In genomic region chr10:115493778-115494141, GRCm38 (mm10) we compare ENCODE assay signal across 13 mouse cellular contexts.
DNase-seq lines count a peak whose midpoint lies in the region; ATAC-seq and TF ChIP-seq lines count a peak whose summit lies in the region.
"Had no signal": no experiment of that assay in that cellular context is flagged by ENCODE, and none has a peak within 500 bp of the region (broad histone marks: within the 10 kb centered on the region; RNA-seq: fewer than 3 reads in every experiment).

No protein-coding gene starts in this region.

- intact Hi-C loops in gastrocnemius, postnatal 14 days (cut with DNase I; ENCODE audit: low total_unique reads): no loop called here

- no peak overlapping the region for H3K4me3 ChIP-seq in heart, embryonic 11.5 days (ENCODE audit: low read depth, low read length)
- no peak overlapping the region for H3K4me3 ChIP-seq in midbrain, embryonic 11.5 days (ENCODE audit: low read depth, low read length)
- no peak overlapping the region for H3K4me3 ChIP-seq in midbrain, embryonic 10.5 days
- H3K4me3 ChIP-seq in limb, embryonic 11.5 days (ENCODE audit: low read depth, low read length): no peak overlapping the region
- H3K4me3 ChIP-seq in layer of hippocampus, adult 2 months: no peak overlapping the region
- H3K4me3 ChIP-seq: erythroblast, embryonic 14.5 days; liver, embryonic 13.5 days had no signal

- peak overlapping the region; percentile 45 for H3K4me2 ChIP-seq in heart, embryonic 11.5 days
- 0 out of 2 replicates have a peak overlapping the region, but pooled peaks have one; percentile 9 for H3K4me2 ChIP-seq in midbrain, embryonic 11.5 days
- peak overlapping the region; percentile 12; the same call in 1 of the 2 replicates for H3K4me2 ChIP-seq in limb, embryonic 11.5 days (ENCODE audit: low read depth, severe bottlenecking)
- H3K4me2 ChIP-seq: liver, embryonic 13.5 days had no signal

- TF ChIP-seq CTCF in layer of hippocampus, adult 2 months (conservative IDR thresholded peaks at IDR 0.05): no peak

- ATAC-seq in heart, embryonic 11.5 days (replicated peaks; ENCODE audit: insufficient number of reproducible peaks, low FRiP score, low TSS enrichment): no peak
- no peak for ATAC-seq in midbrain, embryonic 11.5 days (ENCODE audit: low FRiP score)
- no peak for ATAC-seq in limb, embryonic 11.5 days (ENCODE audit: insufficient number of reproducible peaks, low FRiP score, low TSS enrichment, low read depth)

- no peak overlapping the region for H3K9ac ChIP-seq in heart, embryonic 11.5 days (ENCODE audit: low read depth, low read length)
- H3K9ac ChIP-seq in midbrain, embryonic 11.5 days (ENCODE audit: low read length): no peak overlapping the region
- no peak overlapping the region for H3K9ac ChIP-seq in limb, embryonic 11.5 days (ENCODE audit: low read length)
- H3K9ac ChIP-seq: liver, embryonic 13.5 days had no signal

- H3K4me1 ChIP-seq in heart, embryonic 11.5 days (ENCODE audit: control insufficient read depth, insufficient read depth, low read length): peaks cover 7% of the 10 kb centered on the region; the same call in 1 of the 2 replicates
- peaks cover 5% of the 10 kb centered on the region; the same call in 1 of the 2 replicates for H3K4me1 ChIP-seq in midbrain, embryonic 11.5 days (ENCODE audit: control insufficient read depth, insufficient read depth, low read length)
- peaks cover 17% of the 10 kb centered on the region for H3K4me1 ChIP-seq in midbrain, embryonic 10.5 days
- 0 out of 2 replicates have a peak, but pooled peaks cover 3% of the 10 kb centered on the region for H3K4me1 ChIP-seq in limb, embryonic 11.5 days (ENCODE audit: control insufficient read depth, insufficient read depth, low read length)

- H3K36me3 ChIP-seq in heart, embryonic 11.5 days (ENCODE audit: control insufficient read depth, insufficient read depth, low read length): no peaks in the 10 kb centered on the region
- H3K36me3 ChIP-seq in midbrain, embryonic 11.5 days (ENCODE audit: control insufficient read depth, insufficient read depth, low read length): no peaks in the 10 kb centered on the region
- H3K36me3 ChIP-seq in midbrain, embryonic 10.5 days: no peaks in the 10 kb centered on the region
- no peaks in the 10 kb centered on the region for H3K36me3 ChIP-seq in limb, embryonic 11.5 days (ENCODE audit: control insufficient read depth, insufficient read depth, low read length)
- H3K36me3 ChIP-seq: liver, embryonic 13.5 days had no signal

- WGBS in heart, embryonic 11.5 days (ENCODE audit: insufficient replicate concordance): 6% methylated on average over 7 of the region's 7 CpGs
- WGBS in midbrain, embryonic 11.5 days: 16% methylated on average over 7 of the region's 7 CpGs
- 23% methylated on average over 7 of the region's 7 CpGs for WGBS in midbrain, embryonic 10.5 days
- WGBS in limb, embryonic 11.5 days: 13% methylated on average over 7 of the region's 7 CpGs

- H3K9me3 ChIP-seq in heart, embryonic 11.5 days (replicated peaks; ENCODE audit: control insufficient read depth, low read length): no peaks in the 10 kb centered on the region
- no peaks in the 10 kb centered on the region for H3K9me3 ChIP-seq in midbrain, embryonic 11.5 days (ENCODE audit: control insufficient read depth, low read length)
- no peaks in the 10 kb centered on the region; the same call in 1 of the 2 replicates for H3K9me3 ChIP-seq in midbrain, embryonic 10.5 days (replicated peaks)
- H3K9me3 ChIP-seq in limb, embryonic 11.5 days (ENCODE audit: control insufficient read depth, low read length): no peaks in the 10 kb centered on the region
- H3K9me3 ChIP-seq: liver, embryonic 13.5 days had no signal

- no peak for DNase-seq in heart, adult 18-20 months
- peak; percentile 84 for DNase-seq in midbrain, embryonic 11.5 days (ENCODE audit: low spot score, missing footprints)
- DNase-seq in midbrain, embryonic 10.5 days (ENCODE audit: low spot score): no peak
- no peak for DNase-seq in limb, embryonic 11.5 days (ENCODE audit: low spot score)
- no peak for DNase-seq in gastrocnemius, postnatal 14 days
- DNase-seq in layer of hippocampus, adult 2 months (ENCODE audit: low spot score in 2 of 2): no peak
- DNase-seq in yolk sac, embryonic 10.5 days (ENCODE audit: low spot score): no peak
- DNase-seq: adrenal gland, postnatal 36 days; B cell, adult 2 months; cerebellum, adult 8-10 months; liver, embryonic 13.5 days had no signal

- H3K27ac ChIP-seq in heart, embryonic 11.5 days (ENCODE audit: low read depth, low read length): no peak overlapping the region
- no peak overlapping the region for H3K27ac ChIP-seq in midbrain, embryonic 11.5 days (ENCODE audit: low read depth, low read length)
- no peak overlapping the region for H3K27ac ChIP-seq in midbrain, embryonic 10.5 days (replicated peaks)
- no peak overlapping the region for H3K27ac ChIP-seq in limb, embryonic 11.5 days (replicated peaks; ENCODE audit: low read depth, low read length)
- H3K27ac ChIP-seq in layer of hippocampus, adult 2 months: no peak overlapping the region
- H3K27ac ChIP-seq: liver, embryonic 13.5 days had no signal

- H3K27me3 ChIP-seq in heart, embryonic 11.5 days (ENCODE audit: control insufficient read depth, insufficient read depth, low read length): no peaks in the 10 kb centered on the region
- H3K27me3 ChIP-seq in midbrain, embryonic 11.5 days (ENCODE audit: control insufficient read depth, insufficient read depth, low read length): no peaks in the 10 kb centered on the region
- no peaks in the 10 kb centered on the region for H3K27me3 ChIP-seq in midbrain, embryonic 10.5 days (ENCODE audit: low read depth, poor library complexity, severe bottlenecking)
- H3K27me3 ChIP-seq in limb, embryonic 11.5 days (ENCODE audit: control insufficient read depth, insufficient read depth, low read length): no peaks in the 10 kb centered on the region
- H3K27me3 ChIP-seq: liver, embryonic 13.5 days had no signal
